Mouse (Mus musculus): ENCODE results near the gene Rassf5.

GRCm38 (mm10) chr1:131244536-131245088 is 446 bp downstream of the Rassf5 start:
- TF ChIP-seq MYOG (IDR thresholded peaks at IDR 0.05; ENCODE audit: control insufficient read depth, extremely low read depth, insufficient read length) = no peak
- TF ChIP-seq MAX (IDR thresholded peaks at IDR 0.05) = no peak
- no peak for TF ChIP-seq CTCF (IDR thresholded peaks at IDR 0.05; ENCODE audit: control insufficient read depth, insufficient read depth, insufficient read length)
- no peak for TF ChIP-seq MYOD1 (IDR thresholded peaks at IDR 0.05; ENCODE audit: control insufficient read depth, insufficient read length, low read depth)
- no peak for TF ChIP-seq USF1 (IDR thresholded peaks at IDR 0.05; ENCODE audit: low read depth)
- no peak for TF ChIP-seq CEBPB (IDR thresholded peaks at IDR 0.05; ENCODE audit: low read depth)

Data from C2C12 (cell line).